Mouse (Mus musculus) brain, embryonic 14.5 days (tissue): ENCODE results near the gene Pbxip1. TPM values are rescaled to one million over a fixed set of nuclear protein-coding genes. Genes with fewer than 3 reads are reported as not detected.

Source experiments
- DNase-seq: peaks from one replicate; pipeline ENCODE4 v3.0.0-alpha.2; 2011; ENCODE audit warnings: low read depth
- CTCF ChIP-seq: fragments of 200-500 bp; IDR thresholded peaks from 2 replicates; pipeline ENCODE4 v1.5.1; 2012; ENCODE audit warnings: inconsistent platforms, mild to moderate bottlenecking, moderate library complexity, borderline replicate concordance; ENCODE audit not compliant: insufficient read depth, insufficient read length; ENCODE audit errors: extremely low read depth
- POLR2A ChIP-seq: fragments of 200-500 bp; IDR thresholded peaks from 2 replicates; pipeline ENCODE4 v1.6.1; 2012; ENCODE audit warnings: mild to moderate bottlenecking, inconsistent platforms, borderline replicate concordance; ENCODE audit not compliant: poor library complexity, insufficient read depth, insufficient read length, severe bottlenecking; ENCODE audit errors: extremely low read depth
- polyA plus RNA-seq: library from polyadenylated mRNA; depleted of rRNA; stranded (reverse); fragments of >200 nt; gene quantifications from 2 replicates; pipeline ENCODE4 v1.2.3, GENCODE M21; 2012

The Pbxip1 gene
- polyA plus RNA-seq, 1 experiment, result 13.6 TPM

DNA sequence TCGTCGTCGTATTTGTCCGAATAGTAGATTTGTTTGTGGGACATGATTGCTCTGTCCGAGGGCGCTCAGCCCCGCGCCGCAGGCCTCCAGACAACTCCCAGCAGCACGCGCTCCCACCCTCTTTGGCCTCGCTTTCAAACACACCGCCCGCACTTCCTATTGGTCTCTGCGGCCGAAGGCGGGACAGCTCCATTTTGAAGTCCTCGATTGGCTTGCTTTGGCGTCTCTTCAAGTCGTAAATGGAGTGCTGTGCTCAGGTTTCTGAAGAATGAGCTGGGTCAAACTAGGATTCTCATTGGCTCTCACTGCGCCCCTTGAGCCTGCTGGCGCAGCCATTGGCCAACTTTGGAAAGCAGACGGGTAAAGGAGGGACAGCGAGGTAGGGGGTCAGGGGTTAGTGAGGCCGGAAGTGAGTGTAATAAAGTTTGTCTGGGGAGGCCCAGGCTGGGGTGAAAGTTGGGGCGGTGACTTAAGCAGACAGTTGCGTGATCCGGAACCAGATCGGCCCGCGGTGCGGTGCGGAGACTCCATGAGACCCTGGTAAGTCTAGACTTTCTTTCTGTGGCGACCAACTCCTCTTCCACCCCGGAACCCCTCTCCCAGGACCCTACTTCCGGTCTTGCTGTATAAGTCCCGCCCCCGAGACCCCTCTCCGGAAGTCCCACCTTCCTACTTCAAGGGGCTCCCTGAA is 18.2 kb upstream of the Pbxip1 start, which contains the start of the genes Cks1b and Shc1:
TSS of gene Cks1b (minus strand) at position 214 of the 691 bp plus-strand sequence.
TSS of gene Shc1 (plus strand) at position 274 of the 691 bp plus-strand sequence.
- TF ChIP-seq POLR2A, result peak; percentile 28; the same call in 1 of the 2 replicates
- TF ChIP-seq CTCF, result no peak

DNA sequence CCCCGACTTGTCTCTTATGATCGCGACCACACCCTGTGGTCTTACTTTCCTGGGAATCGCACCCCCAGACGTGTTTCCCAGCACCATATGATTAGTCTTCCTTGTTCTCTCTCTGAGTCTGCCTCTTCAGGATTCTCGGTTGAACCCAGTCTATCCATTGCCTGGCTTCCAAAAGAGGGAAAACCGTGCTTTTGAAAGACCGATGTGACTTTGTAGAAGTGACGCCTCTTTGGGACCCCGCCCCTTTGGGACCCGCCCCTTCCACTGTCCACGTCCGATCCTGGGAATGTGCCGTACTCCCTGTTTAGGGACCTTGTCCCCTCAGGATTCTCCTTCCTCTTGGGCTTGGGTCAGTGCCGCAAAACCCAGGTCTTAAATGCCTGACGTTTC is 17.6 kb upstream of the Pbxip1 start:
- DNase-seq, result no peak
- TF ChIP-seq CTCF (no peak), POLR2A (no peak)

More for the DNA sequence above, 18.2 kb upstream of the Pbxip1 start, which contains the start of the genes Cks1b and Shc1:
- DNase-seq, result peak; percentile 100

DNA sequence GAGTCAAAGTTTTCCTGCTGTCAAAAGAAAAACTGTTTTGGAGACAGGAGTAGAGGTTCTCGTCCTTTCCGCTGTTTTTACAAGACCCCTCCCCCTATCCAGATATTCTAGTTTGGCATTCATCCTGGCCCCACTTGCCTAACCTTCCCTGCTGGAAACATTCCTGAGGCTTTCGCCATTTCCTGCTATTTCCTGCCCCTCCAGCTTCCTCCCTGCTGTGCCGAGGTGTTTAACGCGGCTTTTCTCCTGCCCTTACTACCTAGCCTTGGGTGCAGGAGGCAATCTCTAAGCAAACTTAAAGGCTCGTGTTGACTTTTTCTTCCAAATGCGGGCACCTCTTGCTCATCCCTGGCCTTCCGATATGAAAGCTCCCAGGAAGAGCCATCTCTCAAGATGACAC is 16.9 kb upstream of the Pbxip1 start:
- TF ChIP-seq CTCF, result no peak
- TF ChIP-seq POLR2A, result no peak
- DNase-seq, result peak; percentile 29

DNA sequence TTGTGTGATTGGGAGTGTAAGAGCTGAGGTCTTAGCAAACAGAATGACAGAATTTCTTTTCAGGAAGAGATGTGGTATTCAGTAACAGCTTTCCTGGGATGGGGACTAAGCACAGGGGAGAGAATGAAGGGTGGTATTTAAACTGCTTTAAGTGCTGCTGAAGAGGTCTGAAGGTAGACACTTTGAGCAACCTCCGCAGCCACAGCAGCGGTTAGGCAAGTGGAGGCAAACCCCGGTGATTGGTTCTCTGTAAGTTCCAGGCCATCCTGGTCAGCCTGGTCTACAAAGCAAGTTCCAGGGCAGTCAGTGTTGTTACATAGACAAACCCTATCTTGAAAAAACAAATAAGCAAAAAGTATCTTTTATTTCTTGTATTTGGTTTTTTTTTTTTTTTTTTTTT is 16.5 kb upstream of the Pbxip1 start:
- TF ChIP-seq CTCF (no peak), POLR2A (no peak)
- DNase-seq, result no peak

DNA sequence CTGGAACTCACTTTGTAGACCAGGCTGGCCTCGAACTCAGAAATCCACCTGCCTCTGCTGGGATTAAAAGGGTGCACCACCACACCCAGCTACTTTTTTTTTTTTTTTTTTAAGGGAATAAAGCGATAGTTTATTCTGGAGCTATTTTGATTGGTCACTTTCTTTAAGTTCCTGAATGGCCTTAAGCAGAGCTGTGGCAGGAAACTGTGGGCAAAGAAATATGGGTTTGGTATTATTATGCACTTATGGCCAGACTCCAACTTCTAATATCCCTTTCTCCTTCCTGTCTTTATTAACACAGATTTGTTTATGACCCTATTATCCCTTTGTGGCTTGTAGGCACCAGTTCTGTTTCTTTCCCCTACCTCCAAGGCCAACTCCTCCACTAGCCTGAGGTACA is 16.1 kb upstream of the Pbxip1 start:
- TF ChIP-seq POLR2A, result no peak
- TF ChIP-seq CTCF, result no peak
- no peak for DNase-seq

DNA sequence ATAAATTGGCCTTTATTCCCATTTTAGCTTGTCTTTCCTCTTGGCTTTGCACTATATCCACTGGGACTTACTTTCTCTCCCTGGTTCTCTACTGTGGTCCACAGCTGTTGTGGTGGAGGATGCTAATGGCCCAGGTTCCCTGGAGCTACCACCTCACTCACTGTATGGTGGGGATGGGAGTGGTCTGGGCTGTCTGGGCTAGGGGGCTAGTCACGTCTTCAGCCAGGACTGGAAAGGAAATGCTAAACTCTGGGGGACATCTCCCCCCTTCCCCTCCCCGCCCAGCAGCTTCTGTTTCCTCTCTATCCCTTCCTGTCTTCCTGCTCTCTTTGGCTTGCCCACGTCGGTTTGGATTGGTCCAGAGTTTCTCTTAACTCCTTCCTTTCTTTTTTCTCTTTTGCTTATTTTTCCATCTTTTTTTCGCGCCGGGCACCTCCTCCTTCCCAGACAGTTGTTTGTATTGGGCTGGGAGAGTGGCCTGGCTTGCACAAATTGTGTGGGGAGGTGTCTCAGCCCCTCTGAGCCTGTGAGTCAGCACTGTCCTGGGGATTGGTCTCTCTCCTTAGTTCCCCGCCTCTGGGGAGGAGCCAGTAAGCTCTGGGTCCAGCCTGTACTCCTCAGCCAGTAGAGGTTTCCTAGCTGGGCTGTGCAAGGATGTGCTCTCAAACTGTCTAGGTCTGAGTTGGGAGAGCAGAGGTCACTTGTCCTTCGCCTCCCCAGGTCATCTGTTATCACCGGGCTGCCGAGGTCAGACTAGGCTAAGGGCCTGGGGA is 15.3 kb upstream of the Pbxip1 start:
- no peak for TF ChIP-seq POLR2A
- no peak for TF ChIP-seq CTCF
- peak; percentile 78 for DNase-seq

DNA sequence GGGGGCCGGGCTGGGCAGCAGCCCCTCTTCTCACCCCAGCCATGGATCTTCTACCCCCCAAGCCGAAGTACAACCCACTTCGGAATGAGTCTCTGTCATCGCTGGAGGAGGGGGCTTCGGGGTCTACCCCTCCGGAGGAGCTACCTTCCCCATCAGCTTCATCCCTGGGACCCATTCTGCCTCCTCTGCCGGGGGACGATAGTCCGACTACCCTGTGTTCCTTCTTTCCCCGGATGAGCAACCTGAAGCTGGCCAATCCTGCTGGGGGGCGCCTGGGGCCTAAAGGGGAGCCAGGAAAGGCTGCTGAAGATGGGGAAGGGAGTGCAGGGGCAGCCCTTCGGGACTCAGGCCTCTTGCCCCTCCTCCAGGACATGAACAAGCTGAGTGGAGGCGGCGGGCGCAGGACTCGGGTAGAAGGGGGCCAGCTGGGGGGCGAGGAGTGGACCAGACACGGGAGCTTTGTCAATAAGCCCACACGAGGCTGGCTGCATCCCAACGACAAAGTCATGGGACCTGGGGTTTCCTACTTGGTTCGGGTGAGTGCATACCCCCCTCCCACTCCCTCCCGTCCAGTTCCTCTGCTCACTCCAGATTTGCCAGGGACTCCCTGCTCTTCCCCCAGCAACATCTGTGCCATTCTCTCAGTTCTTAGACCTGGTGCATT is 14.6 kb upstream of the Pbxip1 start:
- DNase-seq, result peak; percentile 19
- TF ChIP-seq POLR2A, result no peak
- TF ChIP-seq CTCF, result no peak

DNA sequence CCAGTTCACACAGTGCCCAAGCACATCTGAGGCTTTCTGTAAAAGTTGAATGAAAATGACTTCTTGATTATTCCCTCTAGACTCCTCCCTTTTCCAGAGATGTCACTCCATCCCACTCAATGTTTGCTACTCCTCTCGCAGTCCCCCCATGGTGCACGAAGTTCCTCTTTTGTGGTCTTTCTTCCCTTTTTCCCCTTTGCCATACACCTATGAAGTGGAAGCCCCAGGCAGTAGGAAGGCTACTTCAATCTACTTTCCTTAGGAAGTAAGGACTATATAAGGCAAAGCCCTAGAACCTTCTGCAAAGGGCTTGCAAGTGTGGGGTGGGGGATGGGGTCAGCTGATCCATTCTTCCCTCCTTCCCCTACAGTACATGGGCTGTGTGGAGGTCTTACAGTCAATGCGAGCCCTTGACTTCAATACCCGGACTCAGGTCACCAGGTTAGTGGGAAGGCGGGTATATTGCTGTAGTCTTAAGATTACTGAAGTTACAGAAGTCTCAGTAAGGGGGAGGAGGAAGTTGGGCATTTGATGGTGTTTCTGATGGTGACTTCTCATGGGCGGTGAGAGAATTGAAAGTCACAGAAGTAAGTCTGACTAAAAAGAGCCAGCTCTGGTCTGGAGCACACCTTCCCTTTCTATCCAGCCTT is 13.8 kb upstream of the Pbxip1 start:
- no peak for TF ChIP-seq POLR2A
- TF ChIP-seq CTCF, result no peak
- no peak for DNase-seq

DNA sequence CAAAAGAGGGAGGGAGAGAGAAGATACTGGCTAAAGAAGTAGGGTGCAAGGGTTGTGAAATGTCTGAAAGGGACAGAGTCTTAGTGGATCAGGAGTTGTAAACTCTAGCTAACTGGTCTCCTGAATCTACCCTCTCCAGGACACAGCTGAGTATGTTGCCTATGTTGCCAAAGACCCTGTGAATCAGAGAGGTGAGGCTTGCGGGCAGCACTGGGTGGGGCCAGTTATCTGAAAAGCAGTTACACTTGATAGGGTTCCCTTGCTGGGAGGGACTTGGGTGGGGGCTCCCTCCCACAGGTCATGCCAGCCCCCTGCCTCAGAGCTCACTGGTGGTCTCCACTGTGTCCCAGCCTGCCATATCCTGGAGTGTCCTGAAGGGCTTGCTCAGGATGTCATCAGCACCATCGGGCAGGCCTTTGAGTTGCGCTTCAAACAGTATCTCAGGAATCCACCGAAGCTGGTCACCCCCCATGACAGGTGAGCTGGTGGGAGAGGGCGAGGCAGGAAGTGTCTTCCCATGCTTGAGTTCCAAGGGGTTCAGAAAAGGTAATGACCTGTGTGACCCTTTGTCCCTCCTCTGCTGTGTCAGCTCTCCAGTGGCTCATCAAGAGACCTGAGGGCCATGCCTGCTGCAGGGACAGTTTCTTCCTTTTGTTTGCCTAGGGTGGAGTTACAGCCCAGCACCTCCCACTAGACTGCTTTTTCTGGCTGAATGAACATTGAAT is 11.9 kb upstream of the Pbxip1 start:
- DNase-seq, result no peak
- TF ChIP-seq POLR2A (no peak), CTCF (no peak)

DNA sequence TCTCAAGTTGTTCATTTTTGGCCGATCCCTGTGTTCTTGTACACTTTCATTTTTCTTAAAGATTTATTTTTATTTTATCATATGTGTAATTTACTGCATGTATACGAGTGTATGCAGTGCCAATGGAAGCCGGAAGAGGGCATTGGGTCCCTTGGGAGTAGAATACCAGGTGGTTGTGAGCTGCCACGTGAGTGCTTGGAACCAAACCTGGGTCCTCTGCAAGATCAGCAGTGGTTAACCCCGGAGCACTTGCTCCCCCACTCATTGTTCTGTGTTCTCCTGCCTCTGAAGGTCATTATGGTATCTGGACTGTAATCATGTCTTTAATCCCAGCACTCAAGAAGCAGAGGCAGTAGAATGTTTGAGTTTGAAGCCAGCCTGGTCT is 11.4 kb upstream of the Pbxip1 start:
- DNase-seq, result no peak
- no peak for TF ChIP-seq CTCF
- TF ChIP-seq POLR2A, result no peak
